Mouse (Mus musculus): ENCODE measurements around the gene Gdnf. TPM values are rescaled to one million over a fixed set of nuclear protein-coding genes. Genes with fewer than 3 reads are reported as not detected.

Gene Gdnf
- polyA plus RNA-seq, 1 experiment from 2014 or later, result 8.1 TPM

DNA sequence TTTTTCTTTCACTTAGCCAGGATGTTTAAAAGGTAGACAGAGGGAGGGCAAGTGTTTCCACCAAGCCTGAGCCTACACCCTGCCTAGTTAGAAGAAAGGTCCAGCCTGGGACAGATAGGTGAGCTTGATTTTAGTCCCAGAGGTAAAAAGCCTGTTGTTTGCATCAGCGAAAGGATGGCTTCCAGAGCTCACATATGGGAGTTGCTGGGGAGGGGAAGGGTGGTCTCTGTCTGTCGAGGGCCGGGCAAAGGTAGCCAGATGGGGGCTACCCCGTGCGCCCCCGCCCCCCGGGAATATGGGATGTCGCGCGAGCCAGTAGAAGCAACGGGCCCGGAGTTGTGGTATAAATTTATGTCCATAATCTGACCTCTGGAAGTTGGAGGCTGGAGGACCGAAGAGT, 4.3 kb downstream of the Gdnf start:
- H3K27me3 ChIP-seq, result no peaks in the 10 kb centered on the region
- POLR2A ChIA-PET, result no interaction called here
- DNase-seq (ENCODE audit: low read depth, low spot score), result no peak

DNA sequence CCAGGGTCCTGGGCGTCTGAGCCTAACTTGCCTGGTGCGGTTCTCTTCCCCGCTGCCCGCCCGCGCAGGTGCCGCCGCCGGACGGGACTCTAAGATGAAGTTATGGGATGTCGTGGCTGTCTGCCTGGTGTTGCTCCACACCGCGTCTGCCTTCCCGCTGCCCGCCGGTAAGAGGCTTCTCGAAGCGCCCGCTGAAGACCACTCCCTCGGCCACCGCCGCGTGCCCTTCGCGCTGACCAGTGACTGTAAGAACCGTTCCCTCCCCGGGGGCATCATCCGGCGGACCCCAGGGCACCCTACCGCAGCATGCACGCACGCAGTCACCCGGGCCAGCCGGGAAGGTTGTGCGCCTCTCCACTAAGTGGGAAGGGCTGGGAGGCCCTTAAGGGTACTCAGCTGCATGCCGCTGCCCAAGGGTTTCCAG, 4.9 kb downstream of the Gdnf start:
- no peak for ATAC-seq
- no peaks in the 10 kb centered on the region for H3K27me3 ChIP-seq
- CTCF ChIA-PET, result no interaction called here
- no peak for DNase-seq (ENCODE audit: low read depth, low spot score)
- TF ChIP-seq CTCF (IDR thresholded peaks at IDR 0.05), result no peak
- POLR2A ChIA-PET, result no interaction called here
- in situ Hi-C loops (cut with MboI; ENCODE audit: low pct_unique_long_range_greater_than_20kb), result no loop called here

More for the DNA sequence above, 4.3 kb downstream of the Gdnf start:
- in situ Hi-C loops (cut with MboI; ENCODE audit: low pct_unique_long_range_greater_than_20kb), result no loop called here
- ATAC-seq, result no peak
- CTCF ChIA-PET, result no interaction called here
- no peak for TF ChIP-seq CTCF (IDR thresholded peaks at IDR 0.05)

DNA sequence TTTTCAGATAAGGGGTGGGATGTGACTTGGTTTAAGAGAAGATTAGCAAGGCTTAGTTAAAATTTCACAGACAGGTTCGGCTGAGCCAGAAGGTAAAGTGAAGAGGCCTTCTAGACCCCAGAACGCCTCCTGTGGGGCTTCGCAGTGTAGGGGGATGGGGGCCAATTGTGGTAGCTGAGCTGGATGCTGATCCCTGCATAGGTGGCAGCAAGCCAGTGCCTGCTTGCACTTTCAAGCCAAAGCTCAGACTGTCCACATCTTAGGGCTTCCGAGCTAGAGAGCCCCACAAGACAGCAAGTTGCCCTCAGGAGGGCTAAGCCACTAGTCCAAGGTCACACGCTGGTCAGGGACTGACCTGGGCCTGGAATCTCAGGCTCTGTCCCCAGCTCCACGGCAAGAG, 13.2 kb downstream of the Gdnf start:
- in situ Hi-C loops (cut with MboI; ENCODE audit: low pct_unique_long_range_greater_than_20kb), result loop anchor here (5.0 kb wide), 1 partner anchor 63 kb away; no protein-coding TSS in a partner anchor
- no peak for TF ChIP-seq CTCF (IDR thresholded peaks at IDR 0.05)
- ATAC-seq (no peak), DNase-seq (ENCODE audit: low read depth, low spot score) (no peak)
- ChIA-PET POLR2A (no interaction called here), CTCF (no interaction called here)
- no peaks in the 10 kb centered on the region for H3K27me3 ChIP-seq

GRCm38 (mm10) chr15:7825530-7825929, 14.9 kb downstream of the Gdnf start:
- ATAC-seq, result no peak
- in situ Hi-C loops (cut with MboI; ENCODE audit: low pct_unique_long_range_greater_than_20kb), result no loop called here
- no peak for DNase-seq (ENCODE audit: low read depth, low spot score)
- TF ChIP-seq CTCF (IDR thresholded peaks at IDR 0.05), result no peak
- ChIA-PET CTCF (interaction anchor here (1.0 to 1.4 kb wide), 2 partner anchors 51 to 99 kb away, joined by 3 to 4 read pairs; no protein-coding TSS in a partner anchor), POLR2A (no interaction called here)
- H3K27me3 ChIP-seq, result no peaks in the 10 kb centered on the region

- H3K27me3 ChIP-seq, result no peaks in the 10 kb centered on the region
- ATAC-seq (no peak), DNase-seq (ENCODE audit: low read depth, low spot score) (no peak)
- ChIA-PET POLR2A (interaction anchor here (0.6 kb wide), 1 partner anchor 265 kb away, joined by 5 read pairs; no protein-coding TSS in a partner anchor), CTCF (interaction anchor here (1.3 kb wide), 1 partner anchor 22 kb away, joined by 4 read pairs; no protein-coding TSS in a partner anchor)
- in situ Hi-C loops (cut with MboI; ENCODE audit: low pct_unique_long_range_greater_than_20kb), result no loop called here
- TF ChIP-seq CTCF (IDR thresholded peaks at IDR 0.05), result no peak
These were observed 24.8 kb downstream of the Gdnf start for GRCm38 (mm10) chr15:7835404-7835803.

DNA sequence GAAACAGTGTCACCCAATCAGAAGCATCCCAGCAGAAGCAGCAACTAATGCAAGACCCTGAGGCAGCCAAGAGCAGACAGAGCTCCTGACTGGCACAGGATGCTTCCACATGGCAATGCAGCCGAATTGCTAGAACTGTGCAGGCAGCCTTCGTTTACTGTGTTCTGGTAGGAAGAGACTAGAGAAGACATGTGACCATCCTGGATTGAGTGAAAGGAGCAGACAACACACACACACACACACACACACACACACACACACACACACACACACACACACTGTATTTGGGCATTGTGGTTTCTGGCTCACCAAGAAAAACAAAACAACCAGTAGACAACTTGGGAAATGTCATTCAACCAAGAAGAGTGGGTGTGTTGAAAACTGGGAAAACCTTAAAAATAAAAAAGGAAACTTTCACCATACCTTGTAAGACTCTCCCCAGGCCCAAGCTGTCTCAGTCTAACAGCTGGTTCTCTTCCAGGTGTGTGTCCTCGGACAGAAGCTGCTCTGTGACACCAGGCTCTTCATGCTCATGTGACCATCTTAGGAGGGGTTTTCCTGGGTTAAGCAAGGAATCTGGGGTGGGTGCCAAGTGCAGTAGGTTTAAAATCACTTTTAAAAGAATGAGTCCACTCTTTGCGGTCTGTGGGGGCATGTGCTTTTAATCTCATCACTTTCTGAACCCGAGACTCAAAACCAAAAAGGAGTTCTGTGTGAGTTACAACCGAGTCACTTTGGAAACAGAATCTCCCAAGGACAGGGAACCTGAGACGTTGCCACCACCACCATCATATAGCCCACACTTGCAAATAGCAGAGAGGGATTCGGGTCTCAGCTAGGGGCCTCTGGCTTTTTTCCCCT, 27.6 kb downstream of the Gdnf start:
- in situ Hi-C loops (cut with MboI; ENCODE audit: low pct_unique_long_range_greater_than_20kb), result no loop called here
- peak; percentile 58 for ATAC-seq
- POLR2A ChIA-PET, result interaction anchor here (0.7 to 1.7 kb wide), 2 partner anchors 11 to 63 kb away, joined by 3 to 7 read pairs; no protein-coding TSS in a partner anchor
- peak; percentile 88 for DNase-seq (ENCODE audit: low read depth, low spot score)
- CTCF ChIA-PET, result interaction anchor here (1.4 to 2.0 kb wide), 2 partner anchors 20 to 22 kb away, joined by 3 to 6 read pairs; no protein-coding TSS in a partner anchor
- no peaks in the 10 kb centered on the region for H3K27me3 ChIP-seq
- no peak for TF ChIP-seq CTCF (IDR thresholded peaks at IDR 0.05)

- peak; percentile 18 for ATAC-seq
- H3K27me3 ChIP-seq, result no peaks in the 10 kb centered on the region
- no peak for TF ChIP-seq CTCF (IDR thresholded peaks at IDR 0.05)
- DNase-seq (ENCODE audit: low read depth, low spot score), result no peak
- in situ Hi-C loops (cut with MboI; ENCODE audit: low pct_unique_long_range_greater_than_20kb), result no loop called here
- ChIA-PET CTCF (interaction anchor here (2.0 kb wide), 1 partner anchor 19 kb away, joined by 6 read pairs; no protein-coding TSS in a partner anchor), POLR2A (interaction anchor here (0.7 kb wide), 1 partner anchor 63 kb away, joined by 3 read pairs; no protein-coding TSS in a partner anchor)
These were observed 28.3 kb downstream of the Gdnf start for GRCm38 (mm10) chr15:7838921-7839309.

- no peak for DNase-seq (ENCODE audit: low read depth, low spot score)
- H3K27me3 ChIP-seq, result no peaks in the 10 kb centered on the region
- peak; percentile 40 for ATAC-seq
- in situ Hi-C loops (cut with MboI; ENCODE audit: low pct_unique_long_range_greater_than_20kb), result no loop called here
- no peak for TF ChIP-seq CTCF (IDR thresholded peaks at IDR 0.05)
- ChIA-PET POLR2A (no interaction called here), CTCF (no interaction called here)
These were observed 31.0 kb downstream of the Gdnf start for GRCm38 (mm10) chr15:7841664-7842063.

DNA sequence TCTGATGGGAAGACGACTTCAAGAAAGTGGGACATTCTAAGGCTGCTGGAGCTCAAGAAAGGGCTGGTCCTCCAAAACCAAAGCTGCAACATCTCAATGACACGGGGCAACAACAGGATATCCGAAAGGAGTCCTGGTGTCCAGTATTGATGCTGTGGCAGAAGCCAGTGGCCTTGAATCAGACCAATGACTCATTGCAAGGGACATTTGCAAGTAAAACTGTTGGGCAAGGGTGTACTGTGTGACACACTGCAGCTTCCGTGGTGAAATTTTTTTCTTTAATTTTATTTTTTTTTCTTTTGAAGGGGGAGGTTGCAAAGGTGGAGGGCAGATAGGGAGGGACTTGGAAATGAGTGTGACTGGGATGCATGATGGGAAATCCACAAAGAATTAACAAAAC, 31.8 kb downstream of the Gdnf start:
- no peak for DNase-seq (ENCODE audit: low read depth, low spot score)
- TF ChIP-seq CTCF (IDR thresholded peaks at IDR 0.05), result no peak
- in situ Hi-C loops (cut with MboI; ENCODE audit: low pct_unique_long_range_greater_than_20kb), result no loop called here
- no peaks in the 10 kb centered on the region for H3K27me3 ChIP-seq
- ChIA-PET CTCF (no interaction called here), POLR2A (no interaction called here)
- no peak for ATAC-seq

GRCm38 (mm10) chr15:7857418-7857817, 46.8 kb downstream of the Gdnf start:
- CTCF ChIA-PET, result interaction anchor here (1.6 to 2.7 kb wide), 5 partner anchors 10 to 24 kb away, joined by 4 to 18 read pairs (median 6); no protein-coding TSS in a partner anchor

DNA sequence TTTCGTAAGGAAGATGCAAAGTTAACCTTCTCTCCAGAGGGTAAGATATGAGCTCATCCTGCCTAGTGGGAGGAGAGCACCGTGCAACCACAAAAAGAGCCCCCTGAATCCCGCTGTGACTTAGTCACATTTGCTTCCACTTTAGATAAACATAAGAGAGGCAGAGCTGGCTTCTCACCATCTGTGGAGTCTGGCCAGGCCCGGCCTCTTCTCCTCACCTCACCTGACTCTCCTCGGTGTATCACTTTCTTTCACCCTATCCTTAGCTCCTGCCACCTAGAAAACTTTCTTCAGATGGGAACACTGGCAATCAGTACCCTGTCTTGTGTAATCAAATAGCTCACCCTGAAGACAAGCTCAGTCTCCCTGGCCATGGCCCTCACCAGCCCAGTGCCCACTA, 48.2 kb downstream of the Gdnf start:
- ATAC-seq (peak; percentile 45), DNase-seq (ENCODE audit: low read depth, low spot score) (no peak)
- POLR2A ChIA-PET, result no interaction called here
- in situ Hi-C loops (cut with MboI; ENCODE audit: low pct_unique_long_range_greater_than_20kb), result no loop called here
- no peak for TF ChIP-seq CTCF (IDR thresholded peaks at IDR 0.05)
- no peaks in the 10 kb centered on the region for H3K27me3 ChIP-seq
- CTCF ChIA-PET, result interaction anchor here (1.5 to 2.9 kb wide), 6 partner anchors 10 to 22 kb away, joined by 5 to 18 read pairs (median 6); no protein-coding TSS in a partner anchor

More at GRCm38 (mm10) chr15:7857418-7857817, 46.8 kb downstream of the Gdnf start:
- no peak for ATAC-seq
- POLR2A ChIA-PET, result interaction anchor here (0.8 kb wide), 1 partner anchor 9 kb away, joined by 3 read pairs; no protein-coding TSS in a partner anchor
- no peak for DNase-seq (ENCODE audit: low read depth, low spot score)
- H3K27me3 ChIP-seq, result no peaks in the 10 kb centered on the region
- no peak for TF ChIP-seq CTCF (IDR thresholded peaks at IDR 0.05)
- in situ Hi-C loops (cut with MboI; ENCODE audit: low pct_unique_long_range_greater_than_20kb), result no loop called here

Measured in Patski (cell line).